Mouse (Mus musculus) activated CD4-positive, CD25-positive, alpha-beta regulatory T cell, adult 4 months (primary cell): ENCODE results near the gene Wdr70. TPM values are rescaled to one million over a fixed set of nuclear protein-coding genes. Genes with fewer than 3 reads are reported as not detected.

Experiments used
- ATAC-seq: one replicate; pipeline ENCODE4 v1.8.0; 2017
- polyA plus RNA-seq, 2 experiments: library from polyadenylated mRNA; unstranded; fragments of 100-300 nt; shearing (Covaris generic); gene quantifications; one replicate each; pipeline ENCODE4 v1.2.1; 2017

Wdr70 gene
- polyA plus RNA-seq, 2 experiments from 2014 or later = 35.3 to 36.5 TPM

DNA sequence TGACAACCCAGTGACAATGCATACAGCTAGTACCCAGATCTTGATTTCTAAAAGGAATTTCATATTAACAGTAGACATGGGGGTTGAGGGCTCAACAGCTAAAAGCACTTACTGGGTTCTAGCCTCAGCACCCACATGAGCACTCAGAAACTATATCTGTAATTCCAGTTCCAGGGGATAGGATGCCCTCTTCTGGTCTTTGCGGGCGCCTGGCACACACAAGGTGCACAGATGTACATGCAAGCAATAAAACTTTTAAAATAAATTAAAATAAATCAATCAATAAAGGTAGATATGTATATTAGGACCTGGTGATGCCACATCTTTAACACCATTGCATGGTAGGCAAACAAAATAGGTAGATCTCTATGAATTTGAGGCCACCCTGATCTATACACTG is 71.5 kb downstream of the Wdr70 start:
- ATAC-seq = no peak

DNA sequence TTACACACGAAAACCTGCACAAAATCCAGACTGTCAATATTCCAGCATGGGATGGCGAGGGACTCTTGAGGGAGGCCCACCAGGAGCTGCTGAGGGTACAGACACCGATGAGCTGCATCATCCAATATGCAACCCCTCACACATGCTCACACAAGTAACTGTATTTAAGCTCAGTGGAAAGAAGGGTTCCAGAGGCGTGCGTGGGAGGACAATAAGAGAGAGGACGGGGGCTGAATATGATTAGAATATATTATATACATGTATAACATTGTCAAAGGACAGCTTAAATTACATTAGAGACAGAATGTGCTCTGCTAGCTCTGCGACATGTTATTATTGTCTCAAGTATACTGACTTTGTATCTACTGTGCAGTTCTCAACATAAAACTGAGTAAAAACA is 87.6 kb downstream of the Wdr70 start:
- no peak for ATAC-seq

DNA sequence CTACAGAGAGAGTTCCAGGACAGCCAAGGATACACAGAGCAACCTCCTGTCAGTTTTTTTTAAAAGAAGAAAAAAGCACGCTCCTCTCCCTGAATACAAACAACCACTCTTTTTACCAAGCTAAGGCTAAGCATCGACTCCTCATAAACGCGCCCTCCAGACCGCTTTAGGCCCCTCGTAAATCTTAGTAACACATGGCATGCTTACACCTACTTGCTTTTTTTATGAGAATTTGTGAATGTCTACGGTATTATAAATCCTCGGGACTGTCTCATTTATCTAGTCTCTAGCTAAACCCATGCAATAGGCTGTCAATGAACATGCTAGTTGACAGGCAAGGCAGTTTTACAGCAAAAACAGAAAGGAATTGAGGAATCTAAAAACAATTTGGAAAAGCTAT is 91.6 kb downstream of the Wdr70 start:
- ATAC-seq = no peak

DNA sequence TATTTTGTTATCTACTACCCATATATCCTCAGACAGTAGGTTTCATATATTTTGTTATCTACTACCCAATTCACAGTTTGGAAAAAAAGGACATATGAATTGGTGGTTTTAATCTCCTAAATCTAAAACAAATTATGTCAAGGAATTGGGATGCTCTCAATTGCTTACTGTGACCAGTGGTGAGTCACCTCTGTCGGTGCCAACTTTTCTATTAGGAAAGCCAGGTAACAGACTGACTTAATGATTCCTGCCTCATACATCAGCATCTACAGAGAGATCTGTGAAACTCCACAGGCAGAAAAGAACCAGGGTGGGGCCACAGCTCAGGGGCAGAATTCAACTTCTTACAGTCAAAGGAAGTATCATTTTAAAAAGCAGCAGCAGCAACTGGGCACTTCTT is 93.0 kb downstream of the Wdr70 start:
- no peak for ATAC-seq

DNA sequence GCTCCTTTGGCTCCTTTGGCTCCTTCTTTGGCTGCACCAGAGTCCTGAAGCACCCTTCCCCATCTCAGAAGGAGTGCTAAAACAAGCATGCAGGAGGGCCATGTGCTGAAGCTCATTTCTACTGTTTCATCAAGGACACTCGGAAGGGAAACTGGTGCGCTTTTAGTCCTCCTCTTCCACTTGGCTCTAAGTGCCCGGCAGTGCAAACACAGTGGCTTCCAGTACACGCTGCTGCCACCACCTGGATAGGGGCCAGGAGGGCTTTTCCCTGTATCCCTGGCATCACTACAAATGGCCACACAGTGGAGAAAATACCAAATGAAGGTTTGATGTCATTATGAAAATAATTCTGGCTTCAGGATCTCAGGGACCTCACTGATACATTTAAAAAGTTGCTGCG is 93.5 kb downstream of the Wdr70 start:
- no peak for ATAC-seq

DNA sequence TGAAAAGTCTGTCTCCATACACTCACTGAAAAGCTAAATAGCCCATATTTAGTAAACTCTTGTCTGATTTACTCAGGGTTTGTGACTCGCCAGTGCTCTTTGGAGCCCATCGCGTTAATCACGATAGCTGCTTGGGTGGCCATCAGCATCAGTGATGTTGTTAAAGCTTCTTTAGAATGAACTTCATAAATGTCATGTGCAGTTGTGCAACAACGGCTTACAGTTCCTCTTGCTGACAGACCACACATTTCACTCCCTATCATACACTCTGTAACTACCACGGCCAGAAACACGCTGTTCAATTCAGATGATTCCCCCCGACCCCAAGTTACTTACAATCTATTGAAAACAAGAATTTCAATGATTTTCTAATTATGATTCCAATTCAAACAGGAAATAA is 95.2 kb downstream of the Wdr70 start:
- ATAC-seq = no peak

DNA sequence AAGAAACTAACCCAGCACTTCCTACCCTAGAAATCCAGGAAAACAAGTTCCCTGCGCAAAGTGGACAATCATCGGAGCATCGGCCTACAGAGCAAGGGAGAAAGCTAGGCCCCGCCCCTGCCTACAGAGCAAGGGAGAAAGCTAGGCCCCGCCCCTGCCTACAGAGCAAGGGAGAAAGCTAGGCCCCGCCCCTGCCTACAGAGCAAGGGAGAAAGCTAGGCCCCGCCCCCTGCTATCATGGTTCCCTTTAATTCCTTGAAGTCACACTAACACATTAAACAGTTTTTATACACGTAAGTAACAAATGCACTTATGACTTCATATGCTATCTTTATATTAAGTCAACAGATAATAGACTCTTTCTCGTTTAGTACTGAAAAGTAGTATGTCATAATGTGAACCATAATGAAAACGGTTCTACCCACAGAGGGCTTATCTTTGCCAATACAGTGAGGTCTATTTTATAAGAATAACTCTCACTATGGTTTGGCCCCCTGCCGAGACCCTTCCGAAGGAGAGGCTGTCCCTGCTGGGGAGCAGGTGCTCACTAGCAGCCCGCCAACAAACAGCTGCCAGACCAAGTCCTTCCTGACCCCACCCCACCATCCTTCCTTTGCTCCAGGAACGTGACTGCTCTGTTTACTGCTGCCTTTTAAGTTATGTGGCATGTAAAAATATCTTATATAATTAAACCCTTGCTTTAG is 100.0 kb downstream of the Wdr70 start:
- ATAC-seq = no peak

DNA sequence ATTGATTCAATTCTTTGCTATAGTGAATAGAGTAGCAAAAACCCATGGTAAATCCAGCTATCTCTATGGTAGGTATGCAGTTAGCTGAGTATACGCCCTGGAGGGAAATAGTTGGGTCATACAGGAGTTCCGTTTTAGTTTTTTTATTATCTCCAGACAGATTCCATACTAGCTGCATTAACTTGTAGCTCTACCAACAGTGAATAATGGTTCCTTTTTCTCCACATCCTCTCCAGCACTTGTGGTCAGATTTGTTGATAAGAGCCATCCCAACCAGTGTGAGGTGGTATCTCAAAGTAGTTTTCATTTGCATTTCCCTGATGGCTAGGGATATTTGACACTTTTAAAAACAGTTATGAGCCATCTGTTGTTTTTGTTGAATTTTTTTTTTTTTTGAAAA is 100.9 kb downstream of the Wdr70 start:
- ATAC-seq = no peak

DNA sequence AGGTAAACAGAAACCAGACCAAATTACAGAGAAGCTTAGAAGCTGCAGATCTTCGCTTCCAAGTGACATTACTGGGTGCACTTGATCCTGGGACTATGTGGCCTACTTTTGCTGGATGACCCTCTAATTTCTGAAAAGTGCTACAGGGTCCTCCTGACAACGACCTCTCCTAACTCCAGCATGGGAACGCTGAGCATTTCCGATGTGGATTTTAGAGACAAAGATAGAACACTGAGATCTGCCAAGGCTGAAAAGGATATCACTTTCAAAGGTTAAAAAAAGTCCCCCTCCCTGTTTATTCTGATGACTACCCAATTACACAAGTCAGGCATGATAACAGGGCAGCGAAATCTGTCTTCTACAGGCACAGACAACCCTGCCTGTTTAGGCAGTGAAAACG is 105.3 kb downstream of the Wdr70 start:
- ATAC-seq = no peak

DNA sequence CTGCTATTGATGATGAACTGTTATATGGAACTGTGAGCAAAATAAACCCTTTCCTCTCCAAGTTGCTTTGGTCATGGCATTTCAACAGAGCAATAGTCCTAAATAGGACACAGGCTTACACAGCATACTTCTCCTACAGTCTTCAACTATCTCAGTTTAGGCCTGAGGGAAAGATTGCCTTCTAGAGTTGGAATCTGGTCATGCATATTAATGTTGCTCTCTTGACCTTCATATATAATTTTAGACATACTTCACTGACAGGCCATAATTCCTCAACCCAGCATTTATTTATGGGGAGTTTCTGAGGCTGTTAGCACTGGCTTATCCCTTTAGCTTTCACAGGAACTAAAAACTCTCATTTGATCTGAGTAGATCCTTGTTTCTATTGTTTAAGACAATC is 108.9 kb downstream of the Wdr70 start:
- ATAC-seq = no peak

DNA sequence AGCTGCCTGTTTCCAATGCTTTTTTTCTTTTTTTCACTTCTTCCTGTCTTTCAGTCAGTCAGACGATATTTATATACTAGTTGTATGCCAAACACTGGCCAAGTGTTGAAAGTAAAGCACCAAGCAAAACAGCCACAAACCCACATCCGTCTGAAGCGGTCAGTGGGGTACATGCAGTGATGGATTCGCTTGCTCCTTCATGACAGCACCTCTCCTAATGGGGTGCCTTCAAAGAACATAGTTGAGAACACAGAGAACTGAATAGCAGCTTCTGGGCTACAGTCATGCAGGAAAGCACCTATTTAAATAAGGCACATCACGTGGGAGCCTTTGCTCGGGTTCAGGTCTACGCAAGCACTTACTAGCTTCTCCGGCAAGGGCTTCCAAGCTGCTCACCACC is 111.6 kb downstream of the Wdr70 start:
- ATAC-seq = peak; percentile 69

DNA sequence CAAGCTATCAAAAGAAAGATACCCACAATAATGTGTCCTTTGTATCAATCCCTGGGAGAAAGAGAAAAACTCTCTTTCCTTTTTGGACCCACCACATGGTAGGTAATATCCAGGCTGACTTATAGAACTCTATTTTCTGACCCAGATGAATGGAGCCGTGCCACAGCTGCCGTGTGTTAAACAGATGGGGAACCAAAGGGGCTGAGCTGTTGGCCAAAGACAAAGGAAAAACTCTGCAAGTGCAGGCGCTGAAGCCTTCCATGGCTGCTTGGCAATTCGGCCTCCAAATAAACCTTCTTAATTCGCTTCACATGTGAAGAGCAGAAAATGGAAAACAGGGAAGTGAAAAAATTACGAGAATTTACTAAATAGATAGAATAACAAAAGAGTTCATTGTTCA is 112.7 kb downstream of the Wdr70 start:
- ATAC-seq = no peak

DNA sequence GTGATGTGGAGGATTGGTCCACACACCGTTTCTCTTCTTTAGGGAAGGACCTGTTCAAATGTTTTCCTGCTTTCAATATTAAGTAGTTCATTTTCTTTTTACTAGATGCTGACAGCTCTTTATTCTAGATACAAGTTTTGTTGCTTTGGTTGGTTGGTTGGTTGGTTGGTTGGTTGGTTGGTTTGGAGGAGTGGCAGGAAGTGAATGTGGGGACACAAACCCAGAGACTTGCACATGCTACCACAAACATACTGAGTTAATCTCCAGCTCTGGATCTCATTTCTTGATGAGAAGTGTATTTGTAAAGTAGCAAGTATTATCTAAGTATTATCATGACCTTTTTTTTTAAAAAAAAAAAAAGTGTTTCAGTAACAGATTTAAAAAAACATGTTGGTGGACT is 120.4 kb downstream of the Wdr70 start:
- peak; percentile 59 for ATAC-seq

DNA sequence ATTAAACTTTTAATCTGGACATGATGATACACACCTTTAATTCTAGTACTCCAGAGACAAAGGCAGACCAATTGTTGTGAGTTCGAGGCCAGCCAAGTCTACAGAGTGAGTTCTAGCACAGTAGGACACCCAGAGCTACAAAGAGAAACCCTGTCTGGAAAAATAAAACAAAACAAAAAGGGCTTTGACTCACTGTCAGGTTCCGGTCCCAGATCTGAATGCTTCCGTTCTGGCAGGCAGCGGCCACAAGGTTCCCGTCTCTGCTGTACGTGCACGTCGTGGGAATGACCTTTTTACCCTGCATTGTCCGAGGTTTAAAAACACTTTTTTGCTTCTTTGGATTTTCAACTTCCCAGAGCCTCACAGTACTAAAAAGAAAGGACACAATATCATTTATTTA is 122.2 kb downstream of the Wdr70 start:
- no peak for ATAC-seq

DNA sequence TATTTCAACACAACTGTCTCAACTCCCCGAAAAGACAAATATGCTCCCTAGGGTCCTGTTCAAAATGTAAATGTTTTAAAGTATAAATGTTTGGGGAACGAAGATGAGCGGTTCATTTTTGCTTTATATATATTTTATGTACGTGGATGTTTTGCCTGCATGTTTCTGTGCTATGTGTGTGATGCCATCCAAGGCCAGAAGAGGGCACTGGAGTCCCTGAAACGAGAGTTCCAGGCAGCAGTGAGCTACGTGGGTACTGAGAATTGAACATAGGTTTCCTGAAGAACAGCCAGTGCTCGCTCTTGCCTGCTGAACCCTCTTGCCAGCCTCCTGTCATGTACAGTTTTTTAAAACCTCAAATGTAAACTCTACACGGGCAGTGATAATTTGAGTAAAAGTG is 124.6 kb downstream of the Wdr70 start:
- no peak for ATAC-seq

DNA sequence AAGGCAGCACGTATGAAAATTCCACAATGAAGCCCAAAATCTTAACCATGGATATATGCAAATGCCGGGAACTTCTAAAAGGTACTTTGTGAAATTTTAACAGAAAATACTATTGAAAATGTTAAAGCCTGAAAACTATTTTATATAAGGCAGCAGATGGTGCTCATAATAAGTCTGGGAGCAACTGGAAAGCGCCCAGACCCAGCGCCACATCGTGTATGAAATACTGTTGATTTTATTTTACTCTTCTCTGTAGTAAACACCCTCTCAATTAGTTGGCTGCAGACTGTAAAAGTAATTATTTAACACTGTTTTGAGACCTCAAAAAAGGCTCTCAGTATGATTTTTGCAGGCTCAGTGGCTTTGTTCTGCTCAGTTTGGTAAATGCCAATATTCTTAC is 126.5 kb downstream of the Wdr70 start:
- ATAC-seq = no peak

DNA sequence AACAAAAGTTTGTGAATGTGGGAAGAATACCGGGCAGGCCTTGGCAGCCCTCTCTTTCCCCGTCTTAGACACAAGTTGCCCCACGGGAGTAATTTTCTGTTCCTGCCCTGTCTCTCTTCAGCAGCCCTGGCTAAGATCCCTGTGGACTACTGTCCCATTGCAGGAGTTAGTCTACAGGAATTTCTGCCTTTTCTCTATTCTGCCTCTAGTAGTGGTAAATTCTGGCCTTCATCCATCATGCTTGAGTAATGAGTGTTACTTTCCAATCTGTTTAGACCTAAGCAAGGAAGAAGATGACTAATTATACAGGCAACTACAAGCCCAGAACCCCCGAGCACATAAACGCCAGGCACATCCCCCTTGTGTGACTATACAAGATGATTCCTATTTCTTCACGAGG is 136.2 kb downstream of the Wdr70 start:
- ATAC-seq = no peak

DNA sequence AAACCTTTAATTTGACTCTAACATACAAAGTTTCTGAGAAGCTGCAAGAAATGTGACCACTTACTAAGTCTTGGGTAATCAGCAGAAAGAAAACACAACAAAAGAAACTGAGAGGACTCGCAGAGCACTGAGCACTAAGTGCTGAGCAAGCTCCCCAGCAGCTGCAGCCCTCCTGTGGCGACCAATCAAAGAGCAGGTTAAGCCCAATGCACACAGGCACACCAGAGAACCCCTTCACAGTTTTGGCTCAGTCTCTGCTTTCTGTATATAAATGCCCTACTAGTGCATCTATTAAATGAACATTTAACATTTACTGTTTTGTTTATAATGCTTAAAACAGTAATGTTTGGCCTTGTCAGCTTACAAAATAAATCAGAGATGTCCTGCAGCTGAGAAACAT is 137.5 kb downstream of the Wdr70 start:
- no peak for ATAC-seq

DNA sequence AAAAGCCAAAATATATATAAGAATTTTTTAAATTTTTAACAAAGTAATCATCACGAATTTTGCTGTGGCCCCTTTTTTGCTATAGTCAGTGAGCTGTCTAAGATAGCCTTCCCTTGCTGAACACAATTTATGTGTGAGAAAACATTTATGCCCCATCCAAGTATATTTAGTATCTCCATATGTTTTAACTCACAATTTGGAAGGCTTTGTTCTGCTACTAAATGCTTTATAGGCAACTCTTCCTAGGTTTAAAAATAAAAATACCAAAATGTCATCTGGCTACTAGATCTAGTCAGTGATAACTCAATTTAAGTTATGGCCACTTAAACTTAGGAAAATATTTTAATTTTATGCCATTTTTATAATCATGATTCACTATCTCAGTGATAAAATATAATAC is 142.1 kb downstream of the Wdr70 start:
- no peak for ATAC-seq

DNA sequence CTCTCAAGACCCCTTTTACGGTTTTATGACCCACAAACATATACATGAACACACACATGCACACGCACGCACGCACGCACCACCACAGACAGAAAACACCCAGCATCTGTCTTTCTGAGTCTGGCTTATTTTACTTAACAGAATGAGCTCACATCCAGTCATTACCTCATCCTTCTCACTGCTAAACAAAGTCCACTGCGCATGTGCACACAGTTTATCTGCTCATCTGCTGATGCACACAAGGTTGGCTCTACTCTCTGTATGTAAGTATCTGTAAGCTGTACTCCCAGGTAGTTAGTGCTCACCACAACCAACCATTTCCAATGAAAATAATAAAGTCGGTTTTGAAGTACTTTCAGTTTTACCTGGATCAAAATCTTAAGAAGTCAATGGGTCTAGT is 148.4 kb downstream of the Wdr70 start:
- no peak for ATAC-seq

DNA sequence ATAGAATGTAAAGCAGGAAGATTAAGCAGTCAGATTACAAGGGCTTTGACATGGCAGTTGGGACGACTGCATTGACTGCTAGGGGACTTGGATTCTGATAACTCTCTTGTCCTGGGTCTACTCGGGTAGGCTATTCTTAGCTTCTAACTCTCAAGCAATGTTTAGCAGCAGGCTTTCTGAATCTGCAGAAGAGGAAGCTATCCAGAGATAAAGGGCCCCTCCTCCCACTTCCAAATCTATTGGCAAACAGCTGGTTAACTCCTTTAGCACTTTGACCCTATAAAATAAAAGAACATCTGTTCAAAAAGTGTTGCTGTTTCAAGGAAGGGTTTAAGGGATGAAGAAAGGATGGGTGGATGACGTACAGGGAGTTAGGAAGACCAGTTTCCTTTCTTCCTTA is 157.3 kb downstream of the Wdr70 start:
- no peak for ATAC-seq

DNA sequence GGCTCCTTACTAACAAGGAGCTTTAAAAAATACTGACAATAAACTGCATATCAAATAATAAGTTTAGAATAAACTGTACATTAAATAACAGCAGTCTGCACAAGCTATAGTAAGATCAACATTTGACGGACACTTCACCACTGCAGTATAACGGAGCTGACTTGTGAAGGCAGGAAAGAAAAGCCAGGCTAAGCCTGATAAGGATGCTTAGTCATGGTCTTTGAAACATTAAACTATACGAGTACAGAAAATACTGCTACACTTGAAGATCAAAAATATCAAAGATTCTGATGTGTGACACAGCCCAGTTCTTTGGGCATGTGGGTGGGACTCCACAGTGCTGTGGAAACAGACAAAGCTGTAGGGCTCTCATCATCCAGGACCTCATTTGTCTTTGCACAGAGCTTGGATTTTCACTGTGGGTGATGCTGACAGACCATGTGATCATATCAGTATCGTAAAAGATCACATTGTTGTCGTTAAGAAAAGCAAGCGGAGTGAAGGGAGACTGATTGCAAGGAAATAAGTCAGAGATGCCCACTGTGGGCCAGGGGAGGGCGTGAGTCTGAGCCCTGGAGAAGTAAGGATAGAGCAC is 163.3 kb downstream of the Wdr70 start:
- ATAC-seq = no peak

DNA sequence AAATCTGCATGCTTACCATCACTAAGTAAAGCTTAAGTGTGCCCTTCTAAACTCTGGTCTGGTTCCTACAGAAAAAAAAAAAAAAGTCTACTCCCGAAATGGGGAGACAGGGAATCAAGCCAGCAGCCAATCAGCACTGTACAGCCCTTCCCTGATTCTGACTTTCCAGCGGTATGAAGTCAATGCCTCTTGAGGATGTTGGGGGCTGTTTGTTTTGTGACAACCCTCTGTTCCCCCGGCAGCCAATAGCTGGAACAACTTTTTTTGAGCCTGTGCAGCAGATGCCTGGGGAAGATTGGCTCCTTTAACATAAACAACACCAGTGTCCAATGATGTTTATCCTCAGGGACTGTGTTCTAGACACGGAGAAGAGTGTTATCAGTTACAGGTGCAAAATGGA is 164.4 kb downstream of the Wdr70 start:
- no peak for ATAC-seq

DNA sequence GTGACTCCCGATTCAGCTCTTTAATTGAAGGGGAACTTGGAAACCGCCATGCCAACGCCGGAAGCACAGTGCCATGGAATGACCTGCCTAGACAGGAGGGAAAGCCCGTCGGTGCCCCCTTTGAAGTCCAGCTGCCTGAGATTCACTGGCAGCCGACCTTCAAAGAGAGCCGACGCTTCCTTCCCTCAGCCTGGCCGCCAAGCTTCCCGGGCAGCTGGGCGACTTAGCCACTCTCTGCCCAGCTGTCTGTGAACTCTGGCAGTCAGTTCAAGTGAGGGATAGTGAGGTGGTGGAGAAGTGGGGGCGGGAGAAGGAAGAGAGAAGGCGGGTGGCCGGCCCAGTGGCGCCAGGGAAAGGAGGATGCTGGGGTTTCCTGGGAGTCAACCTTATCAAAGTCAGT is 164.9 kb downstream of the Wdr70 start:
- no peak for ATAC-seq

DNA sequence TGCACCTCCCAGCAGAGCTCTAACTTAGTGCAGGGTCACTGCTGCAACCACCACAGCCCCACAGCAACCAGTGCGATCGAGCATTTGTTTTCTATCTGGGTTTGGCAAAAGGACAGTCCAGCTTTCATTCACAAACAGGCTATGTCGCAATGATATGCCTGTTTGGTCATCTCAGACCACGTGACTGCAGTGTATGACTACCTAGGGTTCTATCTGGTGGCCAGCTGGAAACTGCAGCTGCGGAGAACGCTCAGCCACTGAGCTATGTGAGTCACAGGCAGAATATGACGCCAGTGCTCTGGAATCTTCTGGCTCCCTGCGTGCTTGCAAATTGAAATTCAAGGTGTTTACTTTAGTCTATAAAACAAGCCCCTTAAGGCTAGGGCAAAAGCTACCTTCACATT is 167.4 kb downstream of the Wdr70 start:
- no peak for ATAC-seq
